Mouse (Mus musculus): Measurements from ENCODE around the gene Dnajc8.
"Not testable (repeated sequence)": the region's sequence is repeated elsewhere in the genome, so short reads cannot be mapped to it uniquely, and the experiment has no call there.

Dnajc8 gene

GRCm38 (mm10) chr4:132515369-132516155, 19.8 kb upstream of the Dnajc8 start:
- peak; percentile 86 for DNase-seq (ENCODE audit: extremely low spot score)

- no peak for DNase-seq (ENCODE audit: extremely low spot score)
These were observed 17.3 kb upstream of the Dnajc8 start for GRCm38 (mm10) chr4:132518066-132518465.

- DNase-seq (ENCODE audit: extremely low spot score), result no peak
These were observed 16.2 kb upstream of the Dnajc8 start for GRCm38 (mm10) chr4:132519188-132519587.

GRCm38 (mm10) chr4:132524321-132524741, 11.0 kb upstream of the Dnajc8 start:
- no peak for DNase-seq (ENCODE audit: extremely low spot score)

- DNase-seq (ENCODE audit: extremely low spot score), result no peak
These were observed 10.5 kb upstream of the Dnajc8 start for GRCm38 (mm10) chr4:132524808-132525207.

GRCm38 (mm10) chr4:132526678-132527077, 8.7 kb upstream of the Dnajc8 start:
- no peak for DNase-seq (ENCODE audit: extremely low spot score)

- DNase-seq (ENCODE audit: extremely low spot score), result no peak
These were observed 7.3 kb upstream of the Dnajc8 start for GRCm38 (mm10) chr4:132527917-132528522.

- no peak for DNase-seq (ENCODE audit: extremely low spot score)
These were observed 6.0 kb upstream of the Dnajc8 start for GRCm38 (mm10) chr4:132529344-132529743.

GRCm38 (mm10) chr4:132530033-132530804, 5.1 kb upstream of the Dnajc8 start:
- DNase-seq (ENCODE audit: extremely low spot score), result no peak

- no peak for DNase-seq (ENCODE audit: extremely low spot score)
These were observed 2.9 kb upstream of the Dnajc8 start for GRCm38 (mm10) chr4:132532496-132532895.

GRCm38 (mm10) chr4:132532981-132533916, 2.1 kb upstream of the Dnajc8 start, which contains the start of gene Atpif1:
Gene Atpif1 (minus strand): TSS chr4:132533659.
- DNase-seq (ENCODE audit: extremely low spot score), result peak; percentile 91

GRCm38 (mm10) chr4:132539481-132539880, 4.1 kb downstream of the Dnajc8 start:
- DNase-seq (ENCODE audit: extremely low spot score), result no peak

GRCm38 (mm10) chr4:132541413-132541812, 6.1 kb downstream of the Dnajc8 start:
- DNase-seq (ENCODE audit: extremely low spot score), result no peak

- no peak for DNase-seq (ENCODE audit: extremely low spot score)
These were observed 7.4 kb downstream of the Dnajc8 start for GRCm38 (mm10) chr4:132542724-132543123.

- peak; percentile 56 for DNase-seq (ENCODE audit: extremely low spot score)
These were observed 10.5 kb downstream of the Dnajc8 start for GRCm38 (mm10) chr4:132545851-132546250.

GRCm38 (mm10) chr4:132554221-132554620, 18.9 kb downstream of the Dnajc8 start:
- DNase-seq (ENCODE audit: extremely low spot score), result no peak

GRCm38 (mm10) chr4:132554653-132555052, 19.3 kb downstream of the Dnajc8 start:
- no peak for DNase-seq (ENCODE audit: extremely low spot score)

GRCm38 (mm10) chr4:132555550-132555949, 20.2 kb downstream of the Dnajc8 start:
- DNase-seq (ENCODE audit: extremely low spot score), result not testable (repeated sequence)

- no peak for DNase-seq (ENCODE audit: extremely low spot score)
These were observed 27.9 kb downstream of the Dnajc8 start for GRCm38 (mm10) chr4:132563261-132563660.

- DNase-seq (ENCODE audit: extremely low spot score), result no peak
These were observed 28.6 kb downstream of the Dnajc8 start, which contains the start of gene Ptafr for GRCm38 (mm10) chr4:132563965-132564364. Gene Ptafr (plus strand): TSS chr4:132564067.

- no peak for DNase-seq (ENCODE audit: extremely low spot score)
These were observed 29.9 kb downstream of the Dnajc8 start for GRCm38 (mm10) chr4:132565089-132565747.

All from embryo, embryonic 9.5 days (tissue).